Mouse (Mus musculus): ENCODE measurements around the gene Fam163a. TPM values are rescaled to one million over a fixed set of nuclear protein-coding genes. Genes with fewer than 3 reads are reported as not detected.

Fam163a gene
- polyA plus RNA-seq, 1 experiment from 2014 or later, result 0.10 TPM

GRCm38 (mm10) chr1:156197588-156197987 lies 7.2 kb downstream of the Fam163a start:
- Histone ChIP-seq H3K36me3 (no peaks in the 10 kb centered on the region), H3K9me3 (replicated peaks) (0 out of 2 replicates have a peak, but pooled peaks cover 3% of the 10 kb centered on the region), H3K9ac (no peak overlapping the region), H3K4me1 (no peaks in the 10 kb centered on the region), H3K4me3 (no peak overlapping the region), H3K27me3 (replicated peaks) (peaks cover 55% of the 10 kb centered on the region), H3K4me2 (no peak overlapping the region), H3K27ac (no peak overlapping the region)
- no peak for ATAC-seq
- 60% methylated on average over 4 of the region's 4 CpGs for WGBS (ENCODE audit: insufficient replicate concordance)

DNA sequence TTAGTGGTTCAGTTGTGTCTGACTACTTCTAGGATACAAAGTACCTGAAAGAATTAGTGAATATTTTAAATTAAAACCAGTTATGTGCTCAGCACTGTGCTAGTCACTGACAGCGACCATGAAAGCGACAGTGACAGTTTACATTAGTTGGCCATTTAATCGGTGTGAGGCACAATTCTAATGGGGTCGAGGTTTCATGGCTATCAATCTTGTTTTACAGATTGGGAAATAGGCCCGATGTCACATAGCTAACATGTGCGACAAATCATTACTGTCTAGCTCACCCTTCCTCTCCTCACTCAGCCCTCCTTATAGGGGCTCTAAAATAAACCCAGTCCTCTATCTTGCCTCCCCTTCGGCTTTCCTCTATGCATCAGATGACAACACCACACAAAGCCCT lies 11.5 kb downstream of the Fam163a start:
- no peaks in the 10 kb centered on the region for H3K36me3 ChIP-seq
- H3K4me3 ChIP-seq, result no peak overlapping the region
- H3K4me2 ChIP-seq, result no peak overlapping the region
- H3K27me3 ChIP-seq (replicated peaks), result peaks cover 19% of the 10 kb centered on the region; the same call in 1 of the 2 replicates
- no peaks in the 10 kb centered on the region for H3K4me1 ChIP-seq
- no peak overlapping the region for H3K9ac ChIP-seq
- 73% methylated on average over 7 of the region's 7 CpGs for WGBS (ENCODE audit: insufficient replicate concordance)
- ATAC-seq, result no peak
- H3K27ac ChIP-seq, result no peak overlapping the region
- H3K9me3 ChIP-seq (replicated peaks), result no peaks in the 10 kb centered on the region

DNA sequence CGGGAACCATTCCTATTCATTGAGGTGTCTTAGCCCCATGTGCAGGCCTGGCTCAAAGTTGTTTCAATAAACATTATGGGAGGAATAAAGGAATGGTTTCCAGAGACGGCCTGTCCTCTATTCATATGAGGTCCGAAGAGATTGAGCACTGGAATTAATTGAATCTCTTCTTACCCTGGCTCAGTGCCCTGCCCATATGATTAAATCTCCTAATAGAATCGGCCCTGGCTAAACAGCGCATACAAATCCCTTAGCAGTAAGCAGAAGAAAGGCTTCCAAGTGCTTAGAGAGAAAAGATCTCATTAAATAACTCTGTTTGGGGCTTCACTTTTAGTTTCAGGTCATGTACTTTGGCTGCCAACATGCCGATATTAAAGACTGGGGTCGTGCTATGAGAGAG lies 12.0 kb downstream of the Fam163a start:
- Histone ChIP-seq H3K4me3 (no peak overlapping the region), H3K36me3 (no peaks in the 10 kb centered on the region), H3K4me2 (no peak overlapping the region), H3K27ac (no peak overlapping the region), H3K9ac (no peak overlapping the region), H3K9me3 (replicated peaks) (no peaks in the 10 kb centered on the region), H3K27me3 (replicated peaks) (peaks cover 19% of the 10 kb centered on the region; the same call in 1 of the 2 replicates), H3K4me1 (no peaks in the 10 kb centered on the region)
- 74% methylated on average over 7 of the region's 7 CpGs for WGBS (ENCODE audit: insufficient replicate concordance)
- ATAC-seq, result no peak

GRCm38 (mm10) chr1:156186646-156187045 lies 18.2 kb downstream of the Fam163a start:
- Histone ChIP-seq H3K9ac (no peak overlapping the region), H3K9me3 (replicated peaks) (no peaks in the 10 kb centered on the region), H3K4me3 (no peak overlapping the region), H3K36me3 (no peaks in the 10 kb centered on the region), H3K27me3 (replicated peaks) (no peaks in the 10 kb centered on the region), H3K4me1 (peaks cover 13% of the 10 kb centered on the region), H3K27ac (no peak overlapping the region), H3K4me2 (no peak overlapping the region)
- no peak for ATAC-seq
- WGBS (ENCODE audit: insufficient replicate concordance), result 77% methylated on average over 3 of the region's 3 CpGs

GRCm38 (mm10) chr1:156184158-156184571 lies 20.7 kb downstream of the Fam163a start:
- H3K4me3 ChIP-seq, result no peak overlapping the region
- H3K27me3 ChIP-seq (replicated peaks), result no peaks in the 10 kb centered on the region
- H3K36me3 ChIP-seq, result no peaks in the 10 kb centered on the region
- H3K9ac ChIP-seq, result no peak overlapping the region
- H3K27ac ChIP-seq, result no peak overlapping the region
- H3K4me1 ChIP-seq, result peaks cover 22% of the 10 kb centered on the region
- H3K4me2 ChIP-seq, result no peak overlapping the region
- ATAC-seq, result no peak
- WGBS (ENCODE audit: insufficient replicate concordance), result 55% methylated on average over 11 of the region's 11 CpGs
- H3K9me3 ChIP-seq (replicated peaks), result no peaks in the 10 kb centered on the region

DNA sequence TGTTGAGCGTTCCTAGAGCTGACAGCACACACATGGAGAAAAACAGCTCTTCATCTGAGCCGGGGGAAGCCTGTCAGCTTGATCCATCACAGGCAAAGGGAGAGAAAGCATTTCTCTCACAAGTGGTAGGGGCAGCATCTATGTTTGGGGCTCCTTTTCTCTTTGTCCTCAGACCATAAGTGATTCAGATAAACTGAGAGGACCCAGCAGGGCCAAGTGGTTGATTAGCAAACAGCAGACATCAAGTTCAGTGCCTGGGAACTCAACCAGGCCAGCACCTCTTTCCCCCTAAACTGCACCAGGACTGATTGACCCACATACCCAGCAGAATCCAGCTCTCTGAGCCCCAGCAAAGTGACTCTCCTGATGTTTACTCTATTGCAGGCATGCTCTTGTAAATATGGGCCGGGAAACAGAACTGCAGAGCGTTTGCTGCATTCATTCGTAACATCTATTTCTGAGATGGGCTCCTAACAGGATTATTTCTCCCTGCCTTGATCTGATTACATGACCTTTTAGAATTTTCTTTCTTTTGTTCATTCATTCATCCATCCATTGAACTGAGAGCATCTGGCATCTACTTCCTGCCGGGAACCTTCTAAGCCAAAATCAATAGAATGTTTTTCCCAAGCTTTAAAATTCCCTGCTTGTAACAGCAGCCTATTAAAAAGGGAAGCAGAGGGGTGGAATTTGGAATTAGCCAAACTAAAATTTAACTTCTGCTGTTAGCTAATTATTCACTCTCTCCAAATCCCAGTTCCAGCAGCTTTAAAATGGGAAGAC lies 21.5 kb downstream of the Fam163a start:
- H3K27ac ChIP-seq, result no peak overlapping the region
- H3K4me2 ChIP-seq, result no peak overlapping the region
- H3K9me3 ChIP-seq (replicated peaks), result no peaks in the 10 kb centered on the region
- H3K27me3 ChIP-seq (replicated peaks), result no peaks in the 10 kb centered on the region
- H3K9ac ChIP-seq, result no peak overlapping the region
- peaks cover 22% of the 10 kb centered on the region for H3K4me1 ChIP-seq
- H3K4me3 ChIP-seq, result no peak overlapping the region
- no peaks in the 10 kb centered on the region for H3K36me3 ChIP-seq
- WGBS (ENCODE audit: insufficient replicate concordance), result 69% methylated on average over 6 of the region's 6 CpGs
- ATAC-seq, result no peak

DNA sequence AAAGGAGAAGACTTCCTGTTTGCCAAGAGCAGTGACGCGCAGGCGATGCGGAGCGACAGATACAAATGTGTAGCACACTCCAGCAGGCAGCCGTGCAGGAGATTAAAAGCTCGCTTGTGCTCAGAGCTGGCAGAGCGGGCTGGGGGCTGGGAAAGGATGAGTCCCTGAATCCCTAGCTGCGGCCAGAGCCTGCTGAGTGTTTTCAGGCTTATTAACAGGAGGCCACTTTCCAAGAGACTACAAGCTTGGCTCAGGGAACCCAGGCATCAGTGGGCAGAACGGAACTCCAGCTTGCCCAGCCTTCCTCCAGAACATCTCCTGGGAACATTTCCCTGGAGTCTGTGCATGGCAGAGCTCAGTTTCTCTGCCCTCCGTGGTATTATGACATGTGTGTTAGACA lies 25.0 kb downstream of the Fam163a start:
- Histone ChIP-seq H3K36me3 (no peaks in the 10 kb centered on the region), H3K27ac (no peak overlapping the region), H3K4me1 (peaks cover 21% of the 10 kb centered on the region), H3K9ac (no peak overlapping the region), H3K4me2 (no peak overlapping the region), H3K4me3 (no peak overlapping the region), H3K27me3 (replicated peaks) (no peaks in the 10 kb centered on the region), H3K9me3 (replicated peaks) (no peaks in the 10 kb centered on the region)
- ATAC-seq, result no peak
- WGBS (ENCODE audit: insufficient replicate concordance), result 46% methylated on average over 11 of the region's 11 CpGs

DNA sequence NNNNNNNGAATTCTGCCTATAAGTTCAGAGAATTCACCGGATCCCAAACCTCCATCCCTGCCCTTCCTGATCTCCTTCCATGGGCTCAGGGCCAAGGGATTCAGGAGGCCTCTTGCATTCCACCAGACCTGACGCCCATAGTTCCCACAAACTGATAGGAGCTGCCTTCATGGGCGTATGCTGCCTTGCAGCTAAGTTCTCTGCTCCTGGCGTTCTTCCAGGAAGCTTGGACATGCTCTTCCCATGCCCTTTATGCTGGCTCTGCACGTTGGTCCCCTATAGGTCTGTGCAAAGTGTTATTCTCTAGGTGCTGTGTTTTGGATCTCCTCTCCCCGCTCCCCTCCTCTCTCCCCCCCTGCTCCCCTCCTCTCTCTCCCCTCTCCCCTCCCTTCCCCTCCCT lies 36.1 kb downstream of the Fam163a start:
- WGBS (ENCODE audit: insufficient replicate concordance), result 36% methylated on average over 6 of the region's 6 CpGs
- H3K9ac ChIP-seq, result no peak overlapping the region
- no peak overlapping the region for H3K4me2 ChIP-seq
- H3K4me1 ChIP-seq, result no peaks in the 10 kb centered on the region
- 0 out of 2 replicates have a peak, but pooled peaks cover 3% of the 10 kb centered on the region for H3K27me3 ChIP-seq (replicated peaks)
- H3K4me3 ChIP-seq, result no peak overlapping the region
- no peaks in the 10 kb centered on the region for H3K9me3 ChIP-seq (replicated peaks)
- no peaks in the 10 kb centered on the region for H3K36me3 ChIP-seq
- H3K27ac ChIP-seq, result no peak overlapping the region
- ATAC-seq, result no peak

DNA sequence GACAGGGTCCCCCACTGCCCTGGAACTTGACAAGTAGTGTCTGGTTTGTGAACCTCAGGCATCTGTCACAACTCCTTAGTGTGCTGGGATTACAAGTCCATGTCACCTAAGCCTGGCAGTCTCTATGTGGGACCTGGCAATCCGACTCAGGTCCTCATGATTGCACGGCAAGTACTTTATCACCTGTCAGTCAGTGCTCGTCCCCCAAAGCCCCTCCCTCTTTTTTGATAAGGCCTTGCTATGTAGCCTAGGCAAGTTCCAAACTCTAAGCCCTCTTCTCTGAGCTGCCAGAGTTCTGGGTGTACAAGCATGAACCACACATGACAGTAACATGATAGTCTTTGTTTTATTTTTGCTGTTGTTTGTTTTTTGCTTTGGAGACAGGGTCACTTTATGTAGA lies 88.1 kb downstream of the Fam163a start:
- Histone ChIP-seq H3K4me1 (peaks cover 39% of the 10 kb centered on the region), H3K27me3 (replicated peaks) (no peaks in the 10 kb centered on the region), H3K36me3 (no peaks in the 10 kb centered on the region), H3K4me2 (no peak overlapping the region), H3K9me3 (replicated peaks) (no peaks in the 10 kb centered on the region), H3K27ac (no peak overlapping the region), H3K9ac (no peak overlapping the region; the same call in 1 of the 2 replicates), H3K4me3 (no peak overlapping the region)
- WGBS (ENCODE audit: insufficient replicate concordance), result 14% methylated on average over 3 of the region's 3 CpGs
- ATAC-seq, result peak; percentile 58; the same call in 1 of the 2 replicates

DNA sequence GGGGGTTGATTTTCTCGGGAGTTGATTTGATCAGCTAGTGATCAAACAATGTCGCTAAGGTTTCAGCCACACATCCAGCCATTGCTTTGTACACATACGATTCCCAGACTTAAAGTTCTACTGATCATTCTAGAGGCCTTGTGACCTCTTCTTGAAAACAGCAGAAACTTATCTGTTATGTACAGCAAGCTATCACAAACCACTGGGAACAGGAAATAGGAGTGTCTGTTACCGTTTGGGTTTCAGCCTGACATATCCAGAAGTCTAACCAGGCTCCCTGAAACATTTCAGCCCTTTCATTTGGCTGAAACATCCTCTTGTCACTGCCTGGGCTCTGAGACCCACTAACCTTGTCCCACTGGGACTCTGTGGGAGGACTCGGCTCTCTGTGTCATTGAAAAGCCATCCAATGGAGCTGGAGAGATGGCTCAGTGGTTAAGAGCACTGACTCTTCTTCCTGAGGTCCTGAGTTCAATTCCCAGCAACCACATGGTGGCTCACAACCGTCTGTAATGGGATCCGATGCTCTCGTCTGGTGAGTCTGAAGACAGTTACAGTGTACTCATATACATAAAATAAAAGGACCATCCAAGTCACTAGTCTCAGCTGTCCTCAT lies 90.8 kb downstream of the Fam163a start:
- Histone ChIP-seq H3K4me2 (0 out of 2 replicates have a peak overlapping the region, but pooled peaks have one; percentile 4), H3K36me3 (no peaks in the 10 kb centered on the region), H3K9me3 (replicated peaks) (no peaks in the 10 kb centered on the region), H3K4me3 (no peak overlapping the region), H3K4me1 (peaks cover 39% of the 10 kb centered on the region), H3K27me3 (replicated peaks) (no peaks in the 10 kb centered on the region), H3K9ac (no peak overlapping the region), H3K27ac (peak overlapping the region; percentile 55)
- ATAC-seq, result peak; percentile 77
- WGBS (ENCODE audit: insufficient replicate concordance), result 17% methylated on average over 8 of the region's 8 CpGs

- no peak for ATAC-seq
- H3K4me2 ChIP-seq, result no peak overlapping the region
- whole genome bisulfite sequencing (ENCODE audit: insufficient replicate concordance), result 73% methylated on average over 7 of the region's 7 CpGs
Measured at GRCm38 (mm10) chr1:156112142-156112541, 92.7 kb downstream of the Fam163a start.

GRCm38 (mm10) chr1:156111728-156112127 lies 93.1 kb downstream of the Fam163a start:
- Histone ChIP-seq H3K4me1 (peaks cover 43% of the 10 kb centered on the region), H3K9ac (no peak overlapping the region), H3K27me3 (replicated peaks) (no peaks in the 10 kb centered on the region), H3K4me2 (no peak overlapping the region), H3K36me3 (no peaks in the 10 kb centered on the region), H3K4me3 (no peak overlapping the region), H3K9me3 (replicated peaks) (no peaks in the 10 kb centered on the region), H3K27ac (no peak overlapping the region)
- ATAC-seq, result no peak
- WGBS (ENCODE audit: insufficient replicate concordance), result 63% methylated on average over 12 of the region's 12 CpGs

More at GRCm38 (mm10) chr1:156112142-156112541, 92.7 kb downstream of the Fam163a start:
- no peak overlapping the region for H3K9ac ChIP-seq
- no peak overlapping the region for H3K4me3 ChIP-seq
- H3K27ac ChIP-seq, result no peak overlapping the region
- H3K36me3 ChIP-seq, result no peaks in the 10 kb centered on the region
- peaks cover 47% of the 10 kb centered on the region for H3K4me1 ChIP-seq
- H3K9me3 ChIP-seq (replicated peaks), result no peaks in the 10 kb centered on the region
- no peaks in the 10 kb centered on the region for H3K27me3 ChIP-seq (replicated peaks)
